Mouse (Mus musculus) cortical plate, adult 2 months (tissue): ENCODE results near the gene Col26a1.

Experiments
- CTCF ChIP-seq: fragments of 200-500 bp; IDR thresholded peaks from 2 replicates; pipeline ENCODE4 v1.5.1; 2011; ENCODE audit warnings: mild to moderate bottlenecking, control low read depth, low read length; ENCODE audit not compliant: insufficient read depth; ENCODE audit errors: extremely low read depth
- POLR2A ChIP-seq: fragments of 200-500 bp; IDR thresholded peaks from 2 replicates; pipeline ENCODE4 v1.6.1; 2011; ENCODE audit warnings: mild to moderate bottlenecking, low read length, control low read depth; ENCODE audit not compliant: insufficient read depth; ENCODE audit errors: extremely low read depth

DNA sequence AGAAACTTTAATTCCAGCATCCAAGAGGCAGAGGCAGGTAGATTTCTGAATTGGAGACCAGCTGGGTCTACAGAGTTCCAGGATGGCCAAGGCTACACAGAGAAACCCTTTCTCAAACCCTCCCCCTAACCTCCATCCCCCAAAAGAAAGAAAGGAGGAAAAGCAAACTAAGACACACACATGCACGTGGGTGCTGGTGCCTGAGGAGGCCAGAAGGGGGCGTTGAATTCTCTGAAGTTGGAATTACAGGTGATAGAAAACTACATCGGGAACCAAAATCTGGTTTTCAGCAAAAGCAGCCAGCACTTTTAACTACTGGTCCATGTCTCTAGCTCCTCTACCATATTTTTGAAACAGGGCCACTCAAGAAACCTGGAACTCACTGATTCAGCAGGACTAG lies 21.6 kb upstream of the Col26a1 start:
- no peak for TF ChIP-seq CTCF
- TF ChIP-seq POLR2A = no peak
